8 mouse cellular contexts compared by ENCODE assay signal in genomic region chr5:34902811-34903385, GRCm38 (mm10). TPM values are rescaled to one million over a fixed set of nuclear protein-coding genes. Genes with fewer than 3 reads are reported as not detected.
A peak's percentile ranks its signal among the peaks of the same experiment; 100 is the strongest.
DNase-seq lines count a peak whose midpoint lies in the region; ATAC-seq lines count a peak whose summit lies in the region.

No protein-coding gene starts in this region.

- DNase-seq in gastrocnemius, postnatal 14 days, result peak; percentile 35
- DNase-seq in gastrocnemius, adult 8-10 months (ENCODE audit: low spot score in 2 of 2), result no peak
- peak; percentile 35 to 68 for DNase-seq in urinary bladder, adult 18-20 months (ENCODE audit: low spot score in 2 of 2)
- DNase-seq in urinary bladder, adult 2 months (ENCODE audit: low spot score), result no peak
- peak; percentile 77 for DNase-seq in layer of hippocampus, adult 11-12 months (ENCODE audit: low spot score)
- peak; percentile 59 for DNase-seq in right cerebral cortex, postnatal 14 days
- no peak for DNase-seq in kidney, adult 11 months

- intact Hi-C loops in gastrocnemius, postnatal 14 days (cut with DNase I; ENCODE audit: low total_unique reads), result no loop called here

- no peak for ATAC-seq in CD4-positive, CD25-positive, alpha-beta regulatory T cell, adult 4 months

RNA-seq across cellular contexts. Expression of gene Msantd1, which starts 4.9 kb away (rescaled TPM):
- under 1 TPM; 0.10 to 0.29 TPM for total RNA-seq in gastrocnemius, postnatal 14 days (2021)
- under 1 TPM; 0.10 to 0.56 (median 0.20) TPM for total RNA-seq in gastrocnemius, adult 8-10 months (2022)
- polyA plus RNA-seq in urinary bladder, adult 2 months (2012; rRNA removed), result 3.3 and 3.8 TPM in 2 replicates
- 1 to 10 TPM; 1.6 to 2.0 TPM for polyA plus RNA-seq in CD4-positive, CD25-positive, alpha-beta regulatory T cell, adult 4 months (2017; shearing (Covaris generic))

RNA-seq across cellular contexts. Expression of gene Rgs12, which starts 46.3 kb away (rescaled TPM):
- 1 to 10 TPM; 7.1 to 8.6 TPM for total RNA-seq in gastrocnemius, postnatal 14 days (2021)
- total RNA-seq in gastrocnemius, adult 8-10 months (2022), result 1 to 10 TPM; 1.8 to 2.6 (median 2.2) TPM
- 44.3 and 46.5 TPM in 2 replicates for polyA plus RNA-seq in urinary bladder, adult 2 months (2012; rRNA removed)
- polyA plus RNA-seq in CD4-positive, CD25-positive, alpha-beta regulatory T cell, adult 4 months (2017; shearing (Covaris generic)), result 10 to 100 TPM in 1 of 2 experiments, 1 to 10 TPM in 1; 5.3 to 11.0 TPM

Comparison
In these comparisons a context has a peak if more than half of its experiments do, and no peak if none do; other contexts are left out.
1. DNase-seq: peak in gastrocnemius, postnatal 14 days (single experiment), urinary bladder, adult 18-20 months (2 of 2), layer of hippocampus, adult 11-12 months (single experiment) and right cerebral cortex, postnatal 14 days (single experiment); none in gastrocnemius, adult 8-10 months (0 of 2), urinary bladder, adult 2 months (single experiment) and kidney, adult 11 months (single experiment).